Mouse (Mus musculus) layer of hippocampus, adult 9-11 months (tissue): ENCODE data around the gene Mpg.

Source experiments
- DNase-seq: peaks from one replicate; pipeline ENCODE4 v3.0.0; 2022

Mpg gene

GRCm38 (mm10) chr11:32201922-32202685, 24.2 kb upstream of the Mpg start:
- no peak for DNase-seq

- peak; percentile 97 for DNase-seq
Observed at GRCm38 (mm10) chr11:32205058-32205873, 21.0 kb upstream of the Mpg start, which contains the start of gene Snrnp25. TSS of gene Snrnp25 (plus strand) at chr11:32205415.

GRCm38 (mm10) chr11:32210623-32211022, 15.7 kb upstream of the Mpg start:
- no peak for DNase-seq

- no peak for DNase-seq
Observed at GRCm38 (mm10) chr11:32215372-32216162, 10.7 kb upstream of the Mpg start.

GRCm38 (mm10) chr11:32216851-32217250, 9.5 kb upstream of the Mpg start:
- no peak for DNase-seq

- DNase-seq = peak; percentile 61
Observed at GRCm38 (mm10) chr11:32218501-32219050, 7.7 kb upstream of the Mpg start.

- peak; percentile 73 for DNase-seq
Observed at GRCm38 (mm10) chr11:32219287-32219686, 7.0 kb upstream of the Mpg start.

- DNase-seq = no peak
Observed at GRCm38 (mm10) chr11:32220607-32221224, 5.6 kb upstream of the Mpg start.

GRCm38 (mm10) chr11:32221225-32221950, 4.9 kb upstream of the Mpg start:
- DNase-seq = no peak

- DNase-seq = no peak
Observed at GRCm38 (mm10) chr11:32221951-32222409, 4.3 kb upstream of the Mpg start, which contains the start of gene Rhbdf1. TSS of gene Rhbdf1 (minus strand) at chr11:32222300.

GRCm38 (mm10) chr11:32222570-32223194, 3.6 kb upstream of the Mpg start:
- no peak for DNase-seq

GRCm38 (mm10) chr11:32223297-32223967, 2.9 kb upstream of the Mpg start:
- no peak for DNase-seq

- DNase-seq = peak; percentile 67
Observed at GRCm38 (mm10) chr11:32224468-32225139, 1.7 kb upstream of the Mpg start.

- no peak for DNase-seq
Observed at GRCm38 (mm10) chr11:32225222-32226104, 842 bp upstream of the Mpg start.

GRCm38 (mm10) chr11:32227041-32227440, 736 bp downstream of the Mpg start:
- DNase-seq = no peak

GRCm38 (mm10) chr11:32227555-32227954, 1.2 kb downstream of the Mpg start:
- no peak for DNase-seq

- no peak for DNase-seq
Observed at GRCm38 (mm10) chr11:32228292-32228845, 2.1 kb downstream of the Mpg start.

GRCm38 (mm10) chr11:32230220-32230619, 3.9 kb downstream of the Mpg start:
- peak; percentile 70 for DNase-seq
